Mouse (Mus musculus) cerebellum, adult 9-11 months (tissue): Measurements from ENCODE around the gene Tcta.
"Not testable (repeated sequence)": the region's sequence is repeated elsewhere in the genome, so short reads cannot be mapped to it uniquely, and the experiment has no call there.

Experiments
- DNase-seq: peaks from one replicate; pipeline ENCODE4 v3.0.0; 2022

Gene Tcta

DNA sequence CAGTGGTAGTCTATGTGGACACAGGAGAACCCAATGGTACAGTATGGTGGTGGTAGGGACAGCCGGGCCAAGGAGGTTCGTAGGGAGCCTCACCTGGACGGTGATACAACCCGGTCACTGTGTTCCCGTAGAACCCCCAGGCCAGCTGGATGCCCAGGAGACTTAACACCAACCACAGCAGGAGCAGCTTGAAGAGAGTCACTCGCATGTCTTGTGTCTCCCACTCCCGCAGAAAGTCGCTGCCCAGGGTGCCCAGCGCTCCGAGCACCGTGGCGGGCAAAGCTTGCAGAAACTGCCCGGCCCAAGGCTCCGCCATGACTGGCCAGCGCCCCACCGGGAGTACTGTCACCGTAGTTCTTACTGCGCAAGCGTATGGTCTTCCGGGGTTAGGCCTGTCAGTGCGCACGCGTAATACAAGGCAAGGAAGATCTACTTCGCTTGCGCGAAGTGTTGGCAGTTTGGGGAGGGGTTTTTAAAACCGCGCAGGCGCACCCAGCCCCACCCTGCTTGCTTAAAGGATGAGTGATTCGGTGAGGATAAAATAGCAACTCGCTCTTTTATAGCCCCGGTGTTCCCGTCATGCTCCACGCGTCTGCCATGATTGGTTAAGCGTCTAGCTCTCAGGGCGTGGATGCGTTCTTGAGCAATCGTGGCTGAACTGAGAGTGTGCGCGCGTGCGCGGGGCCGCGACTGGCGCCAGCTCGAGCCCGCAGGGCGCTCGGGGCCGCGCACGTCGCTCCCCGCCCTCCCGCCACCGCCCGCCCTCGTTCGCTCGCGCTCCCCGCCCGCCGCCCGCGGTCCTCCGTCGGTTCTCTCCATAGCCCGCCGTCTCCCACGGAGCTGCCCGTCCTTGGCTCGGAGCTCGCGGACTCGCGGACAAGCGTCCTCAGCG lies at the start of gene Tcta, which contains the start of gene Rhoa:
Gene Tcta, minus strand, starts transcription at position 532 of the 892 bp plus-strand sequence.
Gene Rhoa, plus strand, starts transcription at position 501 of the 892 bp plus-strand sequence.
- peak; percentile 100 for DNase-seq

DNA sequence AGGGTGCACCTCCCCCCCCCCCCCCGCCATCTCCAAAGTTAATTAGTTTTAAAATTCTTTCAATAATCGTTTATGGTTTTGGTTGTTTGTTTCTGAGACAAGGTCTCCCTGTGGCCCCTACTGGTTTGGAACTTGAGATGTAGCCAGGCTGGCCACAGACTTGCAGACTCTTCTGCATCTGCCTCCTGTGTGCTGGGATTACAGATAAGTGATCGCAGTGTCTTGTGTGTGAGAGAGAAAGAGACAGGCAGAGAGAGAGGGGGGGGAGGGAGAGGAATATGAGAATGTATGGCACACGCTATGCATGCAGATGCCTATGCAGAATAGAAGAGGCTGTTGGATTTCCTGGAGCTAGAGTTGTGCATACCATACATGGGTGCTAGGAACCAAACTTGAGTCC lies 43.8 kb upstream of the Tcta start:
- DNase-seq, result no peak

DNA sequence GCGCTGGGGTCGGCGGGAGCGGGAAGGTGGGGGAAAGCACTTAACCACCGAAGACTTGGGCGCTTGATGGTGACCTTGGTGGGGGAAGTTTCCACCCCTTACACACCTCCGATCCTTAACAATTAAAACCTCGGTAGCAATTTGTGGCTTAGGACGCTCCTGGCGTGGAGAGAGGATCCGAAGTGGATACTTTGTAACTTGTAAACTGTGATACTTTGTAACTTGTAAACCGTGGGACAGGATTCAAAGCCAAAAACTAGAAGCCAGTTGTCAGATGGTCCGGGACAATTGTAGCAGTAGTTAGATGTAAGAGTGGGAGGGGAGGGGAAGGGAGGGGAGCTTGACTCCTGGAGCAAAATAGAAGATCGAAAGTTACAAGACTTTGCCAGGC lies 42.3 kb upstream of the Tcta start:
- DNase-seq, result peak; percentile 30

DNA sequence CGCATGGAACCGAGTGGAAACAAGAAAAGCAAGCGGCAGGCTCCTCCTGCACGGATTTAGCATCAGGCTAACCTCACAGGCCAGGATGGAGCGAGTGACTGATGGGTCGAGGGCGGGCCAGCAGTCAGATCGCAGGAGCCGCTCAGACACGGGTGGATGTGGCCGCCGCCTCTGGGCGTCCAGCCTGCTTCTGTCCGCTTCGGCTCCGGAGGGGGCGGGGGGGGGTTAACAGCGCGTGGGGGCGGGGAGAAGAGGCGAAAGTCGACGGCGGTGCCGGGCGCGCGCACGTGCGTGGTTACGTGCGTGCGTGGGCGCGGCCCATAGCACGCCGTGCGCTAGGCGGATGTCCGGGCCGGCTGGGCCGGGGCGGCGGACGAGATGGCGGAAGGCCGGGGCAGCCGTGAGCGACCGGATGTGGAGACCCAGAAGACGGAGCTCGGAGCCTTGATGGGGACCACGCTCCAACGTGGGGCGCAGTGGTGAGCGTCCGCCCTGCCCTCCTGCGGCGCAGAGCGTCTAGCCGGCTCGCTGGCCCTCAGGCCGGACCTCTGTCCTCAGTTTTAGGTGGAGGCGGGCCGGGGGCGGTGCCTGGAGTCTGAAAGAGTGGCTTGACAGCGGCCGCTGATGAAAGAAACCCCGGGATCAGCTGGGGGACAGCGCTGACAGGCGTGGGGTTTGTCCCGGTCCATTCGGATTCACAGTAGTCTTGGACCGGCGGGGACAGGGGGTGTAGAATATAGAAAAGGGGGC lies 41.8 kb upstream of the Tcta start, which contains the start of gene Usp4:
Gene Usp4, plus strand, starts transcription at position 314 of the 750 bp plus-strand sequence.
- peak; percentile 89 for DNase-seq

GRCm38 (mm10) chr9:108347024-108347423 lies 41.1 kb upstream of the Tcta start:
- no peak for DNase-seq

DNA sequence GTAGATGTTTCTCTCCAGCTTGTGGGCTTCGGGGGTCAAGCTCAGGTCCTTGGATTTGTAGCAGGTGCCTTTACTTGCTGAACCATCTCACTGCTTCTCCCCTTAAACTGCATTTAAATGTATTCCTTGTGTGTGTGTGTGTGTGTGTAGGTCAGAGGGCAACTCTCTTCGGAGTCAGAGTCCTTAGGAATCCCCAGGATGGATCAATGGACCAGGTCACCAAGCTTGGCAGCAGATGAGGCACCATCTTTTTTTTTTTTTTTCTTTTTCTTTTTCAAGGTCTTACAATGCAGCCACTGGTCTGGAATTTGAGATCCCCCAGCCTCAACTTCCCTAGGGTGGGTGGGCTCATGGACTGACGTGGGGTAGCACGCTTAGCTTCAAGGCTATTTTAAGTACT lies 38.5 kb upstream of the Tcta start:
- DNase-seq, result no peak

DNA sequence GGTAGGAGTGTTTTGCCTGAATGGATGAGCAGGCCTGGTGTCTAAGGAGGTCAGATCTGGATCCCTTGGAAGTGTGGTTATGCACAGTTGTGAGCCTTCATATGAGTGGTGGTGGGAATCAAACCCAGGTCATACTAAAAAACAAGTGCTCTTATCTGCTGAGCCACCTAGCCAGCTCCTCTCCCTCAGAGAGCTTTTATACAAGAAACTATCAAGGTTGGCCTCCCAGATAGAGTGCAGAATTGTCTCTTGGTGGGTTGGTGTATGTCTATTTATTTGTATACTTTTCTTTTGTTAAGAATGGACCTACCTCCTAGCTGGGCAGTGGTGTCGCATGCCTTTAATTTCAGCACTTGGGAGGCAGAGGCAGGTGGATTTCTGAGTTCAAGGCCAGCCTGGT lies 37.9 kb upstream of the Tcta start:
- DNase-seq, result no peak

DNA sequence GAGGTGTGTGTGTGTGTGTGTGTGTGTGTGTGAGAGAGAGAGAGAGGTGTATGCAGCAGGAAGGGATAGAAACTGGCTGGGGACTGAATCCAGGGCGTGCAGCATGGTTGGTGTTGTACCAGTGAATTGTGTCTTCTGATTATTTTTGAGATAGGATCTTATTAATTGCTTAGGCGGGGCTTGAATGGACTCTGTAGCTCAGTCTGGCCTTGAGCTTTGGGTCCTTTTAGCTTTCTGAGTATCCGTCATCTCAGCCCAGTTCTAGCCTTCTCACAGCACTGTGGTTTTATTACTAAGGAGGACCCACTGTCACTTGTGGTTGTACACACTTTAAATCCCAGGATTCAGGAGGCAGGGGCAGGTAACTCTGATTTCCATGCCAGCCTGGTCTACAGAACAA lies 37.4 kb upstream of the Tcta start:
- DNase-seq, result no peak

GRCm38 (mm10) chr9:108342301-108342831 lies 36.4 kb upstream of the Tcta start:
- DNase-seq, result no peak

DNA sequence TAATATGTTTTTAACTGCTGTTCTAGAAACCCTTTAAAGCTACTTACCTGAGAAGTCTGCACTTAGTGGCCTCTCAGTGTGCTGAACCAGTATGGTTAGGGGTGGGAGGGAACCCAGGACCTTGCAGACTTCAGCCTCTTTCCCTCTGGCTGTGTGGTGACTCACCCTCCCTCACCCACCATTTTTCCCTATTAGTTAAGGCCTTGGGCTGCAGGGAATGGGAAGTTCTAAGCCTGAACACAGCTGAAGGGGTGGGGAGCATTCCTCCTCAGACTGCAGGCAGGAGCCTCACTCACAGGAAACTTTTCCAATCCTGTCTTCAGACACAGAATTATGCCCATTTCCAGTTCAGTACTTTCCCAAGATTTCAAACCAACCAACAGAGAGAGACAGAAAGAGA lies 35.8 kb upstream of the Tcta start:
- DNase-seq, result no peak

DNA sequence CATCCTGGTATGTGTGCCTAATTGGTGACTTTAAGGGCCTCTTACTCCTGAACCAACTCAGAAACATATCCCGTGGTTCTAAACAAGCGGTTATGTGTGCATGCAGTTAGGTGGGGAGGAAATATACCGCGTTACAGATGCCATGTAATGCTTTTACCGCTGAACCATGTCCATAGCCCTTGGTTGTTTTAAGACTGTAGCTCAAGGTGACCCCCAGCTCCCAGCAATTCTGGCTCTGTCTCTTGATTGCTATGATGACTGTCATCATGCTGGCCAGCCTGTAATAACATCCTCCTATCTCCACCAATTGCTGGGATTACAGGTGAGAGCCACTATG lies 35.1 kb upstream of the Tcta start:
- no peak for DNase-seq

DNA sequence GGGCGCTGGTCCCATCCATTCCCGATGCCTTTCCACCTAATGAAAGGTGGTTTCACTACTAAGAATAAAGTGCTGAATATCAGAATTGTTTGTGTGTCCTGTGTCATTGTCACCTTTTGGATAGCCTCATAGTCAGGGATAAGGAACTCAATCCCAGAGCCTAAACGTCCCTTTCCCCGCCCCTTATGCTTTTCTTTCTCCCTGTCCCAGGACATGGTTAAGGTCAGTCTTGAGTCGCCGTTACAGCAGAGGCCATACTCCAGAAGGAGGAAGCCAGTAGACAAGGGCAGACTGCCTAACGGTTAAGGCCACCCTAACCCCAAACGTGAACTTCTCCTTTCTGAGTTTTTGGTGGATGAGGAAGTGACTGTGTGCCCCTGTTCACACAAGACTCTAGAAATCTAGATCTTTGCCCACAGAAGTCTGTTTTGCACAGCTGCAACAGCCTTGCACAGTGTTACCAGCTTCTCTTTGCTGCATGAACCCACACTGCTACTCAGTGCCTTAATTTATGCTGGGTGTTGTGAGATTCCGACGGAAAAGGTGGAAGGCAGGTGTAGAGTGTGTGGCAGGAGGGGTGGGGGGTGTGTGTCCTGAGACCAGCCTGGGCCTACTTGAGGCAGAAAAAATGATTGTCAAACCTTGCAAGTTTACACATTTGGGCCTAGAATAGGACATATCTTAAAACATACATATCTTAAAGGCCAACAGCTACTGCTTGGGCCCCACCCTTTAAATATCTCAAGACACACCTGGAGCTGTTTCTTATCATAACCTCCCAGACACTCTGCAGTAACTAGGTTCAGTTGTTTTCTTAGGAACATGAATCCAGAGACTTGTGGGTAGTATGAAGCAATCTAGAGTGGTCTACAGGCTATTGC lies 34.5 kb upstream of the Tcta start:
- DNase-seq, result no peak

- DNase-seq, result peak; percentile 49
Observed at GRCm38 (mm10) chr9:108339886-108340257, 33.9 kb upstream of the Tcta start.

DNA sequence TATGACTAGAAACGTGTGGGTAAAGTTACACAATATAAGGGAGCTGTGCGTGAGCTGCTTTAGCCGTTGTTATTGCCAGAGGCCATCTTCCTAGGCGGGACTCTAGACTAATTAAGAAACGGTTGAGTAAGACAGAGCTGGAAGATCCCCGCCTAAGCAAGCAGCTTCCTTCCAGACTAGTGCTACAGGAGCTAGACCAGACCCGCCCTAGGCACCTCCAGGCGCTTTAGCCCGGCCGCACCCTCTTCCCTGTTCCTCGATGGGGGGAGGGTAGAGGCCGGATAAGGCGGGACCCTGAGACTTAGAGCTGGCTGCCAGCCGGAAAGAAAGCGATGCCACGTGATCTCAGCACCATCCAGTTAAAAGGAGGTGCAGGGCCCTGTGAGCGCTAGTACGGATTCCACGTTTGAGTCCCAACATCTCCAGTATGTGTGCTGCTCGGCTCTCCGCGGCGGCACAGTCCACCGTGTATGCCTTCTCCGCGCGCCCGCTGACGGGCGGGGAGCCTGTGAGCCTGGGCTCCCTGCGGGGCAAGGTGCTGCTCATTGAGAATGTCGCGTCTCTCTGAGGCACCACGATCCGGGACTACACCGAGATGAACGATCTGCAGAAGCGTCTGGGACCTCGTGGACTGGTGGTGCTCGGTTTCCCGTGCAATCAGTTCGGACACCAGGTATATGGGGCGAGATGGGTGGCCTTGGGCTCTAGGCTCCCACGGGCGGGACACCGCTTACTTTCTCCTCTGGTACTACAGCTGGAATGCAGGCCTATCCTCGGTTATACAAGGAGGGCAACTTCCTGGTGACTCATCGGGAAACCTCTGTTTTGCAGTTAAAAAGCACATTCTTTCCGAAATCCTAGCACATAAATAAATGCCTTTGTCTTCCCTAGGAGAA lies 33.2 kb upstream of the Tcta start, which contains the start of gene Gpx1:
Gene Gpx1, plus strand, starts transcription at position 18 of the 896 bp plus-strand sequence.
- peak; percentile 87 for DNase-seq

DNA sequence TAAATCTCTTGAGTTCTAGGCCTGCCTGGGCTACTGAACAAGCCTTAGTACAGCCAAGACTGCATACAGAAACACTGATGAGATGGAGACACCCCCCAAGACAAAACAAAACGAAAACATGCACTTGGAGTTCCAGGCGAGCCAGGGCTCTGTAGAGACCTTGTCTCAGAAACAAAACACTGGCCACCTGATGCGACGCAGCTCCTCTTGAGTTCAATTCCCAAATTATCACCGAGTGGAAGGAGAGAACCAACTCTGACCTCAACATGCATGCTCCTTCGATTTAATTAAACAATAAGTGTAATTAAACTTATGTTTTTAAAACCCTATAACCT lies 32.6 kb upstream of the Tcta start:
- DNase-seq, result no peak

GRCm38 (mm10) chr9:108337848-108338550 lies 32.0 kb upstream of the Tcta start:
- no peak for DNase-seq

GRCm38 (mm10) chr9:108325811-108326210 lies 19.9 kb upstream of the Tcta start:
- no peak for DNase-seq

DNA sequence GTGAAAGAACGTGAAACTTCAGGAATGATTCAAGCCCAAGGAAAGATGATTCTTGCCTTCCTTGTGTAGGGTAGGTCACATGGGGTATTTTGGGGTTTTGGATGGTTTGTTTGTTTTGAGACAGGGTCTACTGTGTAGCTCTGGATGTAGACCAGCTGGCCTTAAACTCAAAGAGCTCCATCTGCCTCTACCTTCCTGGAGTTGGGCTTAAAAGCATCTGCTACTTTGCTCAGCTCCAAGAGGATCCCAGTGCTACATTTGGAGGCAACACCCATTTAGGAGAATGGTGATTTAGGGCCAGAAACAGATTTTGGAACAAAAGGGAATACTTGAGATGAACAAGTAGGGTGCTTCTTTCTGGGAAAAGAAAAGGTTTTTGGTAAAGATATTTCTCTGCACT lies 18.8 kb upstream of the Tcta start:
- DNase-seq, result peak; percentile 54

- DNase-seq, result not testable (repeated sequence)
Observed at GRCm38 (mm10) chr9:108322054-108322453, 16.1 kb upstream of the Tcta start.

GRCm38 (mm10) chr9:108318462-108318861 lies 12.5 kb upstream of the Tcta start:
- DNase-seq, result no peak

DNA sequence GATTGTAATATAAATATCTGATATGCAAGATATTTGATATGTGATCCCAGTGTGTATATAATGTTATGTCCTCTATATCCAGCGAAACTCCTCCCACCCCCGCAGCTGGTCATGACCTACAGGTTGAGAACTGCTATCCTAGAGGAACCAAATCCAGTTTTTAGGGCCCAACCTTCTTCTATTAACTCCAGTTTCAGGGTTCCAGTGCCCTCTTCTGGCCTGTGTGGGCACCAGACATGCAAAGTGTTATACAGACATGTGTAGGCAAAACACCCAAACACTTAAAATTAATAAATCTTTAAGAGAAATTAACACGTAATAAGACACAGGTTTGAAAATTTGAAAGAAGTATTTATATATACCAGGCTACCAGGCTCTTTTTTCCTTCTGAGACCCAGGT lies 11.6 kb upstream of the Tcta start:
- no peak for DNase-seq
